In the genomic region with DNA sequence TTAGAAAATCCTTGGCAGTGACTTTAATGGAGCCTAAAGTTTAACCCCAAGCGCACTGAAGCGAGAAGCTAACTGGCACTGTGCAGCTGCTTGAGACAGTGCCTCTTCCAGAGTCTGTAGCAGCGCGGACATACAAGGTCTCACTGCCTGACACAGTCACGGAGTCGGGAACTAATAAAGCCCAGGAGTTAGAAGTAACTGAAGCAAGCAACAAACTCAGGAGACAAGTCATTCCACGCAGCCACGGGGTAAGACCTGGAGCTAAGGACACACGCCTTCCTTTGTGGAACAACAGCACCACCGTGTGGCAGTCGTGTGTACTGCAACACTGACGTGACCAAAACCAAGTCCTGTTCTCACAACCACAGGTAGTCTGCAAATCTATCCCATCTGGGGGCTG, we compare ENCODE assay signal across 7 mouse cellular contexts. TPM values are rescaled to one million over a fixed set of nuclear protein-coding genes. Genes with fewer than 3 reads are reported as not detected.
DNase-seq lines count a peak whose midpoint lies in the region; ATAC-seq and TF ChIP-seq lines count a peak whose summit lies in the region.

No protein-coding gene starts in this region.

- H3K4me3 ChIP-seq in kidney, adult 2 months (ENCODE audit: insufficient read depth, low read depth, low read length): no peak overlapping the region
- H3K4me3 ChIP-seq in limb, embryonic 11.5 days (ENCODE audit: low read depth, low read length): no peak overlapping the region
- H3K4me3 ChIP-seq in midbrain, embryonic 13.5 days (replicated peaks): no peak overlapping the region
- H3K4me3 ChIP-seq in small intestine, adult 2 months (ENCODE audit: low read depth, low read length): no peak overlapping the region

- TF ChIP-seq CTCF in kidney, adult 2 months (conservative IDR thresholded peaks at IDR 0.05; ENCODE audit: insufficient read depth, insufficient read length, low read depth, low read length): peak; percentile 100
- peak; percentile 96; the same call in 1 of the 2 replicates for TF ChIP-seq CTCF in small intestine, adult 2 months (IDR thresholded peaks at IDR 0.05; ENCODE audit: extremely low read depth, insufficient read length, insufficient replicate concordance, low read depth, low read length)

- H3K36me3 ChIP-seq in kidney, adult 2 months (ENCODE audit: control insufficient read depth, insufficient read depth, low read length): no peaks in the 10 kb centered on the region
- H3K36me3 ChIP-seq in limb, embryonic 11.5 days (ENCODE audit: control insufficient read depth, insufficient read depth, low read length): no peaks in the 10 kb centered on the region
- peaks cover 27% of the 10 kb centered on the region for H3K36me3 ChIP-seq in midbrain, embryonic 13.5 days
- H3K36me3 ChIP-seq in small intestine, adult 2 months (ENCODE audit: control insufficient read depth, insufficient read depth, low read length): peaks cover 8% of the 10 kb centered on the region

- no peak overlapping the region for H3K4me2 ChIP-seq in limb, embryonic 11.5 days (ENCODE audit: low read depth, severe bottlenecking)
- no peak overlapping the region for H3K4me2 ChIP-seq in midbrain, embryonic 13.5 days (replicated peaks)

- no peaks in the 10 kb centered on the region for H3K9me3 ChIP-seq in limb, embryonic 11.5 days (ENCODE audit: control insufficient read depth, low read length)
- no peaks in the 10 kb centered on the region for H3K9me3 ChIP-seq in midbrain, embryonic 13.5 days

- no peaks in the 10 kb centered on the region for H3K4me1 ChIP-seq in kidney, adult 2 months (ENCODE audit: control insufficient read depth, insufficient read depth, low read length)
- H3K4me1 ChIP-seq in limb, embryonic 11.5 days (ENCODE audit: control insufficient read depth, insufficient read depth, low read length): 0 out of 2 replicates have a peak, but pooled peaks cover 4% of the 10 kb centered on the region
- H3K4me1 ChIP-seq in midbrain, embryonic 13.5 days (replicated peaks): no peaks in the 10 kb centered on the region
- peaks cover 3% of the 10 kb centered on the region; the same call in 1 of the 2 replicates for H3K4me1 ChIP-seq in small intestine, adult 2 months (ENCODE audit: control insufficient read depth, insufficient read depth, insufficient read length, low read length)

- 15% methylated on average over 12 of the region's 12 CpGs for WGBS in kidney, adult 2 months
- 32% methylated on average over 12 of the region's 12 CpGs for WGBS in limb, embryonic 11.5 days
- WGBS in midbrain, embryonic 13.5 days: 38% methylated on average over 12 of the region's 12 CpGs
- 34% methylated on average over 12 of the region's 12 CpGs for WGBS in small intestine, adult 2 months

- peak; percentile 65 for ATAC-seq in limb, embryonic 11.5 days (ENCODE audit: insufficient number of reproducible peaks, low FRiP score, low TSS enrichment, low read depth)
- ATAC-seq in midbrain, embryonic 13.5 days: peak; percentile 74

- no peak overlapping the region for H3K9ac ChIP-seq in limb, embryonic 11.5 days (ENCODE audit: low read length)
- H3K9ac ChIP-seq in midbrain, embryonic 13.5 days (replicated peaks): no peak overlapping the region

- DNase-seq in adrenal gland, postnatal 10 days: peak; percentile 88
- peak; percentile 82 for DNase-seq in embryo, embryonic 9.5 days (ENCODE audit: extremely low spot score)
- DNase-seq in gastrocnemius, postnatal 4 days (ENCODE audit: low spot score in 2 of 2): peak; percentile 71 to 79
- peak; percentile 80 for DNase-seq in kidney, adult 2 months
- DNase-seq in limb, embryonic 11.5 days (ENCODE audit: low spot score): peak; percentile 95

- TF ChIP-seq POLR2A in kidney, adult 2 months (IDR thresholded peaks at IDR 0.05; ENCODE audit: low read depth, low read length): no peak
- no peak for TF ChIP-seq POLR2A in small intestine, adult 2 months (IDR thresholded peaks at IDR 0.05; ENCODE audit: low read depth, low read length)

- H3K27me3 ChIP-seq in kidney, adult 2 months (replicated peaks; ENCODE audit: control insufficient read depth, insufficient read depth, low read length): no peaks in the 10 kb centered on the region
- H3K27me3 ChIP-seq in limb, embryonic 11.5 days (ENCODE audit: control insufficient read depth, insufficient read depth, low read length): no peaks in the 10 kb centered on the region
- H3K27me3 ChIP-seq in midbrain, embryonic 13.5 days: no peaks in the 10 kb centered on the region
- H3K27me3 ChIP-seq in small intestine, adult 2 months (ENCODE audit: control insufficient read depth, insufficient read depth, low read length): no peaks in the 10 kb centered on the region

- no peak overlapping the region for H3K27ac ChIP-seq in kidney, adult 2 months (ENCODE audit: insufficient read depth, low read depth, low read length)
- H3K27ac ChIP-seq in limb, embryonic 11.5 days (replicated peaks; ENCODE audit: low read depth, low read length): no peak overlapping the region
- H3K27ac ChIP-seq in midbrain, embryonic 13.5 days: no peak overlapping the region
- H3K27ac ChIP-seq in small intestine, adult 2 months (ENCODE audit: insufficient read depth, low read depth, low read length): no peak overlapping the region

RNA-seq across cellular contexts. Expression of gene Tgfb2, which starts 16.1 kb away (rescaled TPM):
- total RNA-seq in adrenal gland, postnatal 10 days (2021): 1 to 10 TPM; 5.1 to 5.2 TPM
- 10 to 100 TPM; 37.3 to 39.4 TPM for total RNA-seq in gastrocnemius, postnatal 4 days (2021)
- 1.5 TPM in 2 replicates for polyA plus RNA-seq in kidney, adult 2 months (2012; rRNA removed)
- 45.0 and 52.1 TPM in 2 replicates for polyA plus RNA-seq in limb, embryonic 11.5 days (2014; fragmentation: Nextera tagmentation; extraction: Ambion mirVana)
- 10.2 and 11.1 TPM in 2 replicates for polyA plus RNA-seq in midbrain, embryonic 13.5 days (2015; fragmentation: Nextera tagmentation; extraction: Ambion mirVana)
- 0.79 TPM in 2 replicates for polyA plus RNA-seq in small intestine, adult 2 months (2012; rRNA removed)

RNA-seq across cellular contexts. Expression of gene Rrp15, which starts 27.3 kb away (rescaled TPM):
- total RNA-seq in adrenal gland, postnatal 10 days (2021): 10 to 100 TPM; 26.6 to 26.7 TPM
- 10 to 100 TPM; 24.0 to 25.0 TPM for total RNA-seq in gastrocnemius, postnatal 4 days (2021)
- 3.1 and 4.5 TPM in 2 replicates for polyA plus RNA-seq in kidney, adult 2 months (2012; rRNA removed)
- 89.0 and 94.1 TPM in 2 replicates for polyA plus RNA-seq in limb, embryonic 11.5 days (2014; fragmentation: Nextera tagmentation; extraction: Ambion mirVana)
- 34.6 and 38.8 TPM in 2 replicates for polyA plus RNA-seq in midbrain, embryonic 13.5 days (2015; fragmentation: Nextera tagmentation; extraction: Ambion mirVana)
- polyA plus RNA-seq in small intestine, adult 2 months (2012; rRNA removed): 0.39 and 1.3 TPM in 2 replicates
